Mouse (Mus musculus): ENCODE measurements around the gene Adprhl2. TPM values are rescaled to one million over a fixed set of nuclear protein-coding genes. Genes with fewer than 3 reads are reported as not detected.
A peak's percentile ranks its signal among the peaks of the same experiment; 100 is the strongest.

The Adprhl2 gene
- 23.7 and 25.1 TPM in 2 replicates for polyA plus RNA-seq (2014; fragmentation: Nextera tagmentation; extraction: Ambion mirVana)

GRCm38 (mm10) chr4:126321111-126321853 lies at the start of gene Adprhl2:
Gene Adprhl2 (minus strand): TSS chr4:126321703.
- Histone ChIP-seq H3K4me1 (ENCODE audit: control insufficient read depth in 2 of 2, insufficient read depth in 2 of 2, low read length in 2 of 2) (peaks cover 11 to 17% of the 10 kb centered on the region in 2 experiments), H3K27me3 (ENCODE audit: control insufficient read depth, insufficient read depth, low read length) (peaks cover 22% of the 10 kb centered on the region), H3K27ac (replicated peaks in 1 of 2; ENCODE audit: control insufficient read depth in 1 of 2, insufficient read depth in 1 of 2, low read depth in 2 of 2, low read length in 2 of 2) (peak within 1 kb of the TSS; percentile 72 to 75), H3K9ac (ENCODE audit: low read length) (peak within 1 kb of the TSS; percentile 88), H3K9me3 (ENCODE audit: control insufficient read depth, low read length) (no peaks in the 10 kb centered on the region), H3K36me3 (ENCODE audit: control insufficient read depth, insufficient read depth, low read length) (peaks cover 24% of the 10 kb centered on the region), H3K4me3 (ENCODE audit: control insufficient read depth in 1 of 2, insufficient read depth in 1 of 2, low read depth in 1 of 2, low read length in 2 of 2) (peak within 1 kb of the TSS; percentile 92 to 93), H3K4me2 (ENCODE audit: low read length) (peak within 1 kb of the TSS; percentile 94)
- peak; percentile 80 for ATAC-seq (ENCODE audit: insufficient number of reproducible peaks, insufficient read depth, low FRiP score, low read depth)
- under 1% methylated on average over 80 of the region's 80 CpGs for WGBS

GRCm38 (mm10) chr4:126360069-126360468 lies 38.6 kb upstream of the Adprhl2 start:
- Histone ChIP-seq H3K4me1 (ENCODE audit: control insufficient read depth in 2 of 2, insufficient read depth in 2 of 2, low read length in 2 of 2) (no peaks in the 10 kb centered on the region), H3K9ac (ENCODE audit: low read length) (no peak overlapping the region), H3K27ac (replicated peaks in 1 of 2; ENCODE audit: control insufficient read depth in 1 of 2, insufficient read depth in 1 of 2, low read depth in 2 of 2, low read length in 2 of 2) (no peak overlapping the region), H3K4me2 (ENCODE audit: low read length) (no peak overlapping the region), H3K9me3 (ENCODE audit: control insufficient read depth, low read length) (no peaks in the 10 kb centered on the region), H3K4me3 (ENCODE audit: control insufficient read depth in 1 of 2, insufficient read depth in 1 of 2, low read depth in 1 of 2, low read length in 2 of 2) (no peak overlapping the region), H3K27me3 (ENCODE audit: control insufficient read depth, insufficient read depth, low read length) (no peaks in the 10 kb centered on the region), H3K36me3 (ENCODE audit: control insufficient read depth, insufficient read depth, low read length) (peaks cover 55% of the 10 kb centered on the region)
- no peak for ATAC-seq (ENCODE audit: insufficient number of reproducible peaks, insufficient read depth, low FRiP score, low read depth)
- WGBS: 93% methylated on average over 1 of the region's 1 CpGs

GRCm38 (mm10) chr4:126343451-126343850 lies 21.9 kb upstream of the Adprhl2 start:
- ATAC-seq (ENCODE audit: insufficient number of reproducible peaks, insufficient read depth, low FRiP score, low read depth): no peak
- Histone ChIP-seq H3K9me3 (ENCODE audit: control insufficient read depth, low read length) (no peaks in the 10 kb centered on the region), H3K27me3 (ENCODE audit: control insufficient read depth, insufficient read depth, low read length) (no peaks in the 10 kb centered on the region), H3K4me1 (ENCODE audit: control insufficient read depth in 2 of 2, insufficient read depth in 2 of 2, low read length in 2 of 2) (no peaks in the 10 kb centered on the region), H3K27ac (replicated peaks in 1 of 2; ENCODE audit: control insufficient read depth in 1 of 2, insufficient read depth in 1 of 2, low read depth in 2 of 2, low read length in 2 of 2) (no peak overlapping the region), H3K4me3 (ENCODE audit: control insufficient read depth in 1 of 2, insufficient read depth in 1 of 2, low read depth in 1 of 2, low read length in 2 of 2) (no peak overlapping the region), H3K36me3 (ENCODE audit: control insufficient read depth, insufficient read depth, low read length) (peaks cover 24% of the 10 kb centered on the region), H3K4me2 (ENCODE audit: low read length) (no peak overlapping the region), H3K9ac (ENCODE audit: low read length) (no peak overlapping the region)
- WGBS: 60% methylated on average over 4 of the region's 4 CpGs

- Histone ChIP-seq H3K27ac (replicated peaks in 1 of 2; ENCODE audit: control insufficient read depth in 1 of 2, insufficient read depth in 1 of 2, low read depth in 2 of 2, low read length in 2 of 2) (no peak overlapping the region), H3K4me3 (ENCODE audit: control insufficient read depth in 1 of 2, insufficient read depth in 1 of 2, low read depth in 1 of 2, low read length in 2 of 2) (no peak overlapping the region), H3K36me3 (ENCODE audit: control insufficient read depth, insufficient read depth, low read length) (0 out of 2 replicates have a peak, but pooled peaks cover under 1% of the 10 kb centered on the region), H3K27me3 (ENCODE audit: control insufficient read depth, insufficient read depth, low read length) (no peaks in the 10 kb centered on the region), H3K4me1 (ENCODE audit: control insufficient read depth in 2 of 2, insufficient read depth in 2 of 2, low read length in 2 of 2) (no peaks in the 10 kb centered on the region; a peak in 1 of 4 replicates), H3K9ac (ENCODE audit: low read length) (no peak overlapping the region), H3K4me2 (ENCODE audit: low read length) (no peak overlapping the region), H3K9me3 (ENCODE audit: control insufficient read depth, low read length) (no peaks in the 10 kb centered on the region)
- ATAC-seq (ENCODE audit: insufficient number of reproducible peaks, insufficient read depth, low FRiP score, low read depth): no peak
- 54% methylated on average over 4 of the region's 4 CpGs for WGBS
These were observed 18.0 kb upstream of the Adprhl2 start for GRCm38 (mm10) chr4:126339461-126339860.

GRCm38 (mm10) chr4:126332358-126332757 lies 10.9 kb upstream of the Adprhl2 start:
- Histone ChIP-seq H3K27ac (replicated peaks in 1 of 2; ENCODE audit: control insufficient read depth in 1 of 2, insufficient read depth in 1 of 2, low read depth in 2 of 2, low read length in 2 of 2) (no peak overlapping the region), H3K9me3 (ENCODE audit: control insufficient read depth, low read length) (no peaks in the 10 kb centered on the region; the same call in 1 of the 2 replicates), H3K4me3 (ENCODE audit: control insufficient read depth in 1 of 2, insufficient read depth in 1 of 2, low read depth in 1 of 2, low read length in 2 of 2) (no peak overlapping the region), H3K9ac (ENCODE audit: low read length) (no peak overlapping the region), H3K27me3 (ENCODE audit: control insufficient read depth, insufficient read depth, low read length) (no peaks in the 10 kb centered on the region), H3K4me1 (ENCODE audit: control insufficient read depth in 2 of 2, insufficient read depth in 2 of 2, low read length in 2 of 2) (no peaks in the 10 kb centered on the region; a peak in 1 of 4 replicates), H3K4me2 (ENCODE audit: low read length) (no peak overlapping the region), H3K36me3 (ENCODE audit: control insufficient read depth, insufficient read depth, low read length) (0 out of 2 replicates have a peak, but pooled peaks cover 8% of the 10 kb centered on the region)
- no peak for ATAC-seq (ENCODE audit: insufficient number of reproducible peaks, insufficient read depth, low FRiP score, low read depth)
- 42% methylated on average over 3 of the region's 3 CpGs for WGBS

- H3K36me3 ChIP-seq (ENCODE audit: control insufficient read depth, insufficient read depth, low read length): 0 out of 2 replicates have a peak, but pooled peaks cover 8% of the 10 kb centered on the region
- H3K4me1 ChIP-seq (ENCODE audit: control insufficient read depth in 2 of 2, insufficient read depth in 2 of 2, low read length in 2 of 2): no peaks in the 10 kb centered on the region
- no peak overlapping the region for H3K9ac ChIP-seq (ENCODE audit: low read length)
- no peak overlapping the region for H3K4me3 ChIP-seq (ENCODE audit: control insufficient read depth in 1 of 2, insufficient read depth in 1 of 2, low read depth in 1 of 2, low read length in 2 of 2)
- H3K9me3 ChIP-seq (ENCODE audit: control insufficient read depth, low read length): no peaks in the 10 kb centered on the region; the same call in 1 of the 2 replicates
- H3K27me3 ChIP-seq (ENCODE audit: control insufficient read depth, insufficient read depth, low read length): no peaks in the 10 kb centered on the region
- ATAC-seq (ENCODE audit: insufficient number of reproducible peaks, insufficient read depth, low FRiP score, low read depth): no peak
- H3K4me2 ChIP-seq (ENCODE audit: low read length): no peak overlapping the region
- no peak overlapping the region for H3K27ac ChIP-seq (replicated peaks in 1 of 2; ENCODE audit: control insufficient read depth in 1 of 2, insufficient read depth in 1 of 2, low read depth in 2 of 2, low read length in 2 of 2)
- 70% methylated on average over 1 of the region's 1 CpGs for WGBS
These were observed 10.2 kb upstream of the Adprhl2 start for GRCm38 (mm10) chr4:126331751-126332150.

GRCm38 (mm10) chr4:126330295-126330694 lies 8.8 kb upstream of the Adprhl2 start:
- ATAC-seq (ENCODE audit: insufficient number of reproducible peaks, insufficient read depth, low FRiP score, low read depth): no peak
- no peak overlapping the region for H3K9ac ChIP-seq (ENCODE audit: low read length)
- no peak overlapping the region for H3K4me2 ChIP-seq (ENCODE audit: low read length)
- H3K4me1 ChIP-seq (ENCODE audit: control insufficient read depth in 2 of 2, insufficient read depth in 2 of 2, low read length in 2 of 2): no peaks in the 10 kb centered on the region; a peak in 1 of 4 replicates
- no peak overlapping the region for H3K27ac ChIP-seq (replicated peaks in 1 of 2; ENCODE audit: control insufficient read depth in 1 of 2, insufficient read depth in 1 of 2, low read depth in 2 of 2, low read length in 2 of 2)
- H3K27me3 ChIP-seq (ENCODE audit: control insufficient read depth, insufficient read depth, low read length): peaks cover 6% of the 10 kb centered on the region; the same call in 1 of the 2 replicates
- H3K36me3 ChIP-seq (ENCODE audit: control insufficient read depth, insufficient read depth, low read length): 0 out of 2 replicates have a peak, but pooled peaks cover 8% of the 10 kb centered on the region
- H3K9me3 ChIP-seq (ENCODE audit: control insufficient read depth, low read length): no peaks in the 10 kb centered on the region; the same call in 1 of the 2 replicates
- 89% methylated on average over 4 of the region's 4 CpGs for WGBS
- H3K4me3 ChIP-seq (ENCODE audit: control insufficient read depth in 1 of 2, insufficient read depth in 1 of 2, low read depth in 1 of 2, low read length in 2 of 2): no peak overlapping the region

Measured in heart, embryonic 14.5 days (tissue).